Mouse (Mus musculus) bone marrow, adult 2 months (tissue): ENCODE results near the gene Pcnx2.

Experiments
- CTCF ChIP-seq: fragments of 200-500 bp; IDR thresholded peaks from 2 replicates; pipeline ENCODE4 v1.5.1; 2011; ENCODE audit warnings: low read length, control low read depth; ENCODE audit not compliant: control insufficient read depth, insufficient read depth
- POLR2A ChIP-seq: fragments of 200-500 bp; IDR thresholded peaks from 2 replicates; pipeline ENCODE4 v1.6.1; 2011; ENCODE audit warnings: low read depth, mild to moderate bottlenecking, control low read depth, low read length, borderline replicate concordance; ENCODE audit not compliant: control insufficient read depth

DNA sequence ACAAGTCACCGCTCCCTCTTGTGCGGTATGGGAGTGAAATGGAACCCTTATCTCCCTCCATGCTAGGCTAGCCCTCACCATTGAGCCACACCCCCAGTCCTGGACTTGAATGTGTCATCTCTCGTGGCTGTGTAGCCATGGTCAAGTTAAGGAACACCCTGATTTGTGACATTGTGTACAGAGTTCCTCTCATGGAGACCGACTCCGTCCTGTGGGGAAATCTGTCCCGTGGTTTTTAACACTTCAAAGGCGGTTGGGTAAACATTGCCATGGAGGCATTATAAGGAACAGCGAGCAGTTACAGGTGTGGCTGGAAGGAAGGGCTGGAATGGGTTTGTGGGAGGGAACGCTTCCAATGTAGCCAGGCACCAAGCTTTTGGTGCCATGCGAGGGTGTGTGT is 18.9 kb upstream of the Pcnx2 start:
- TF ChIP-seq CTCF (no peak), POLR2A (no peak)
